Mouse (Mus musculus) lung, embryonic 14.5 days (tissue): Measurements from ENCODE around the gene Clca3a1. TPM values are rescaled to one million over a fixed set of nuclear protein-coding genes. Genes with fewer than 3 reads are reported as not detected.

ENCODE experiments used
- ATAC-seq: fragments of 200-750 bp; cut with Nextera tagmentation; 2 replicates; pipeline ENCODE4 v1.8.0; 2017; ENCODE audit warnings: mild to moderate bottlenecking, moderate TSS enrichment, moderate library complexity; ENCODE audit not compliant: insufficient read depth
- DNase-seq: peaks from one replicate; pipeline ENCODE4 v3.0.0-alpha.2; 2015
- H3K27ac ChIP-seq: fragments of 300-500 bp; sonication (generic); 2 replicates; pipeline ENCODE4 v1.5.1; 2014; ENCODE audit warnings: low read depth, mild to moderate bottlenecking, moderate library complexity
- H3K27me3 ChIP-seq: fragments of 300-500 bp; sonication (generic); 2 replicates; pipeline ENCODE4 v1.6.1; 2014; ENCODE audit warnings: low read length, control low read depth; ENCODE audit not compliant: insufficient read depth
- H3K36me3 ChIP-seq: fragments of 300-500 bp; sonication (generic); 2 replicates; pipeline ENCODE4 v1.6.1; 2014; ENCODE audit warnings: control low read depth; ENCODE audit not compliant: insufficient read depth
- H3K4me1 ChIP-seq: fragments of 300-500 bp; sonication (generic); 2 replicates; pipeline ENCODE4 v1.6.1; 2014; ENCODE audit warnings: antibody characterized with exemption, control low read depth; ENCODE audit not compliant: insufficient read depth
- H3K4me2 ChIP-seq: fragments of 300-500 bp; sonication (generic); 2 replicates; pipeline ENCODE4 v1.6.1; 2014; ENCODE audit warnings: mild to moderate bottlenecking
- H3K4me3 ChIP-seq: fragments of 300-500 bp; sonication (generic); 2 replicates; pipeline ENCODE4 v1.5.1; 2014; ENCODE audit warnings: low read depth, low read length
- H3K9ac ChIP-seq: fragments of 300-500 bp; sonication (generic); 2 replicates; pipeline ENCODE4 v1.6.1; 2014
- H3K9me3 ChIP-seq: fragments of 300-500 bp; sonication (generic); 2 replicates; pipeline ENCODE4 v1.6.1; 2016; ENCODE audit warnings: low read depth, low read length, control low read depth
- CTCF ChIP-seq: IDR thresholded peaks from 2 replicates; pipeline ENCODE4 v1.5.1; 2016; ENCODE audit warnings: antibody characterized with exemption, low read depth
- WGBS: fragments of 180-500 bp; shearing (Covaris S2); extraction: QIAGEN DNeasy Blood & Tissue Kit; methylation state at CpG from one replicate; pipeline ENCODE4 v1.1.7; 2014; 5-methylcytosine and 5-hydroxymethylcytosine counted together
- polyA plus RNA-seq: library from polyadenylated mRNA; unstranded; fragments of >200 nt; fragmentation: Nextera tagmentation; extraction: Ambion mirVana; gene quantifications from 2 replicates; pipeline ENCODE4 v1.2.1, GENCODE M21; 2014

Gene Clca3a1
- polyA plus RNA-seq, 1 experiment from 2014 or later: 2.8 TPM

DNA sequence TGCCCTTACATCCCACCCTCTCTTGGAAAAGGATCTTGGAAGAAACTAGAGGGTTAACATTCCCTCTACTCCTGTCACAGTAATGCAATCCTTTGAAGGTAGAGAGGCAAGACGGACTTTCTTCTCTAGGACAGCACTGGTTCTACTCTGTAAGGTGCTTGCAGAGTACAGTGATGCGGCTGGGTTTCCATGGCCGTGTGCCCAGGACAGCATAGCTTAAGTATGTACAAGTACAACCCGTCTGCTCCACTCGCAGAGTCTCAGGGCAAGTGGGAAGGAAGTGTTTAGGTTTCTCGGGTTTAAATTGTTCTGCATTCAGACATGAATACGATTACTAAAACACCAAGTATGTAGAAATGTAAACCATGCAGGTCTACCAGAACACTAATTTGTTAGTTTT is 65.8 kb downstream of the Clca3a1 start:
- DNase-seq (no peak), ATAC-seq (no peak)
- H3K9me3 ChIP-seq: no peaks in the 10 kb centered on the region
- H3K27me3 ChIP-seq: no peaks in the 10 kb centered on the region
- H3K9ac ChIP-seq: no peak overlapping the region
- WGBS: 77% methylated on average over 7 of the region's 7 CpGs
- no peak for TF ChIP-seq CTCF
- no peak overlapping the region for H3K27ac ChIP-seq
- H3K4me1 ChIP-seq: no peaks in the 10 kb centered on the region
- no peak overlapping the region for H3K4me3 ChIP-seq
- H3K4me2 ChIP-seq: no peak overlapping the region
- peaks cover 74% of the 10 kb centered on the region for H3K36me3 ChIP-seq

DNA sequence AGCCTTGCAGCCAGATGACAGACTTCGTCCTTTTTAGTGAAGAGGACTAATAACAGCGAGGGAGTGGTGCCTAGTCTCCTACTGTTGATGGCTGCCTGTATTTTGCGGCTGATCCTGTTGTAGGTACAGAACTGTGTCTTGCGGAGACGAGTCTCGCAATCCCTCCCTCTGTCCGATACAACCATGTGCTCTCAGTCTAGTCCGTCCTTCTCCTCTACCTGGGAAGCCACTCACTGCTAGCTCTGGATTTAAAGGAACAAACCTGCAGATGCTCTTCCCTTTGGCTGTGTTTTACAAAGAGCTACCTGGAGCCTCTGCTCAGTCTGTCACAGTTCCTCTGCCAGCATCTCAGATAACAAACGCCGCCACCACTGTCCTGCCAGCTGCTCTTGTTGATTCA is 66.7 kb downstream of the Clca3a1 start:
- Histone ChIP-seq H3K27ac (no peak overlapping the region), H3K9ac (no peak overlapping the region), H3K9me3 (no peaks in the 10 kb centered on the region), H3K4me2 (no peak overlapping the region), H3K36me3 (peaks cover 74% of the 10 kb centered on the region), H3K4me3 (no peak overlapping the region), H3K4me1 (no peaks in the 10 kb centered on the region), H3K27me3 (no peaks in the 10 kb centered on the region)
- TF ChIP-seq CTCF: no peak
- 92% methylated on average over 10 of the region's 10 CpGs for WGBS
- ATAC-seq (no peak), DNase-seq (no peak)

DNA sequence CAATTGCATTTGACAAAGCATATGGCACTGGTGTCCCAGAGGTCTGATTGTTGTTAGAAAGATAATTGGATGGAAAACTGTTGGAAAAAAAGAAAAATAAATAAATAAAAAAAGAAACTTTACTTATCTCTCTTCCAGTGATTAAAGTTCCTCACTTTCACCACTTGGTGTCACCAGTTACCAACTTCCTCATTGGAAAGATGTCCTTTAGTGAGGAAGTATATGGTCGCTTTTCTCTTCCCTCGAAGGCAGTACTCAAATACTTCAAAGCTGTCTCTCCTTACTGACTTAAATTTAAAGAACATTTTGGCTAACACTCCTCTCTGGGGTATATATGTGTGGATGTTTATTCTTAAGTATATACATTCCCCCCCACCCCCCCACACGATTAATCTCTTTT is 68.7 kb downstream of the Clca3a1 start:
- Histone ChIP-seq H3K4me2 (no peak overlapping the region), H3K4me1 (no peaks in the 10 kb centered on the region), H3K9me3 (no peaks in the 10 kb centered on the region), H3K36me3 (peaks cover 70% of the 10 kb centered on the region), H3K9ac (no peak overlapping the region), H3K27ac (no peak overlapping the region), H3K27me3 (no peaks in the 10 kb centered on the region), H3K4me3 (no peak overlapping the region)
- DNase-seq: peak; percentile 82
- TF ChIP-seq CTCF: peak; percentile 66
- WGBS: 41% methylated on average over 3 of the region's 3 CpGs
- ATAC-seq: no peak

DNA sequence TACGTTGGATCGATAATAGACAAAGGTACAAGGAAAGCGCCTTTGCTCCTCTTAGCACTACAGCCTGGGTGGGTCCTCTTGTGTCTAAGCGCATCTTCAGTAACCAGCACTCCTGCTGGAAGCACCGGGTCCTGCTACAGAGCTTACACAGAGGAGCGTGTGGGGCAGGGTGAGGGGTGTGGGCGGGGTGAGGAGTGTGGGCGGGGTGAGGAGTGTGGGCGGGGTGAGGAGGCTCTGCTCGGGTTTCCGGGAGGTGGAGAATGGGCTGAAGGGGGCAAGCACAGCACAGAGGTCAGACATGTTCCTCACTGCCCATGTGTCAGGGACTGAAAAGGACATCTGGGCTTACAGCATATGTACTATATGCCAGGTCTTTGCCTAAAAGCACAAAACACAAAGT is 71.5 kb downstream of the Clca3a1 start:
- Histone ChIP-seq H3K4me3 (no peak overlapping the region), H3K4me1 (no peaks in the 10 kb centered on the region), H3K27ac (no peak overlapping the region), H3K9ac (no peak overlapping the region), H3K36me3 (peaks cover 45% of the 10 kb centered on the region), H3K9me3 (no peaks in the 10 kb centered on the region), H3K4me2 (no peak overlapping the region), H3K27me3 (no peaks in the 10 kb centered on the region)
- 0 out of 2 replicates have a peak, but pooled peaks have one; percentile 5 for TF ChIP-seq CTCF
- ATAC-seq (peak; percentile 90), DNase-seq (peak; percentile 59)
- WGBS: 19% methylated on average over 11 of the region's 11 CpGs

DNA sequence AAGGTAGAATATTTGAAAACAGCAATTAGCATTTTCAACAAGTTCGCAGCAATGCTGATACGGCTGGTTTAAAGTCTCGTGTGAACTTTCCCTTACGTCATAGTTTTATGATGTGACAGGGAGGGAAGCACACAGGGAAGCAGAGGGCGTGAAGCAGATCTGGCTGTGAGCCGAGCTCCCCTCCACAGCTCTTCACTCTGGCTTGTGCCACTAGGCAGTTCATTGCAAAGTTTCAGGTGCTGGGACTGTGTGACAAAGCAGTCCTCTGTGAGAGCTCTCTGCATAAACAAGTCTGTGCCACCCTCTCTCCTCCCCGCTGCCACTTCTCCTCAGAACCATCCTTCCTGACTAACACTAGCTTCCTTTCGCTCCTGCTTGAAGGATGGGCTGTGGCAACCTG is 72.5 kb downstream of the Clca3a1 start:
- Histone ChIP-seq H3K36me3 (peaks cover 39% of the 10 kb centered on the region), H3K4me2 (no peak overlapping the region), H3K4me1 (no peaks in the 10 kb centered on the region), H3K4me3 (no peak overlapping the region), H3K27ac (no peak overlapping the region), H3K9ac (no peak overlapping the region), H3K27me3 (no peaks in the 10 kb centered on the region), H3K9me3 (no peaks in the 10 kb centered on the region)
- DNase-seq (peak; percentile 23), ATAC-seq (no peak)
- 63% methylated on average over 8 of the region's 8 CpGs for WGBS
- no peak for TF ChIP-seq CTCF

DNA sequence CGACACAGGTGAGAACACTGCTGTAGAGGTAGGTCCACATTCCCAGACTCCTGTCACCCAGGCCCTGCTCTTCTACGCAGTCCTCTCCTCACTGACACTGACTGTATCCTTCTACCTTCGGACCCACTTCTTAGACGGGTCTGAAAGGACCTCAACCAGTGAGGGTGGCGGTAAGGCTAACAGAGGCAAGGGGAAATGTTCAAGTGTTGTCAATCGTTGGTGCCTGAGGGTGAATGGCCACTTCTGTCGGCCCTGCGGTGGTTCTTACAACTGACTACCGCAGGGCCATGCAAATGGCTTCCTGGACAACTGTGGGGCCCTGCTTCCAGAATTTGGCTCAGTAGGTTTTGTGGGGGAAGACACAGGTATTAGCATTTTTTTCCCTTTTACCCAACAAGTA is 73.2 kb downstream of the Clca3a1 start:
- no peaks in the 10 kb centered on the region for H3K27me3 ChIP-seq
- no peaks in the 10 kb centered on the region for H3K4me1 ChIP-seq
- no peak overlapping the region for H3K4me2 ChIP-seq
- ATAC-seq (no peak), DNase-seq (no peak)
- no peaks in the 10 kb centered on the region for H3K9me3 ChIP-seq
- no peak for TF ChIP-seq CTCF
- H3K27ac ChIP-seq: no peak overlapping the region
- H3K4me3 ChIP-seq: no peak overlapping the region
- no peak overlapping the region for H3K9ac ChIP-seq
- H3K36me3 ChIP-seq: peaks cover 33% of the 10 kb centered on the region
- WGBS: 77% methylated on average over 9 of the region's 9 CpGs

DNA sequence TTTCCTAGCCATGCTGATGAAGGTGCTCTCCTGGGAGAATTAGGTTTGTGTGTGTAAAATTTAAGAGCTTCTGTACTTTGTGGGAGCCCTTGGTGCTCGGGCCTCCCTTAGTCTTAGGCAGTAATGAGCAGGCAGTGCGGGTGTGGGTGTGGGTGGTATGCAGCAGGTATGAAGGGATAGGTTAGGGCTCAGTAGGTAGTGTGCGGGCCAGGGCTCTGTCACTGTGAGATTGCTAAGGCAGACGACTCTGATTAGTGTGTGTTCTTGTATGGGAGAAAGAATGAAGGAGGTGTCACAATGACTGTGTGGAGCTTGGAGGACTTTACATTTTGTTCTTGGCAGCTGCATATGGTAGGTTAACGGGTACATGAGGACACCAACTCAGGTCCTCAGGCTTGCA is 74.6 kb downstream of the Clca3a1 start:
- Histone ChIP-seq H3K27me3 (no peaks in the 10 kb centered on the region), H3K36me3 (peaks cover 27% of the 10 kb centered on the region; the same call in 1 of the 2 replicates), H3K4me2 (no peak overlapping the region), H3K9me3 (no peaks in the 10 kb centered on the region), H3K4me3 (no peak overlapping the region), H3K27ac (no peak overlapping the region), H3K4me1 (no peaks in the 10 kb centered on the region), H3K9ac (no peak overlapping the region)
- ATAC-seq (no peak), DNase-seq (no peak)
- no peak for TF ChIP-seq CTCF
- WGBS: 88% methylated on average over 5 of the region's 5 CpGs
